Comparison of ENCODE assay signal across 23 mouse cellular contexts in the genomic region with DNA sequence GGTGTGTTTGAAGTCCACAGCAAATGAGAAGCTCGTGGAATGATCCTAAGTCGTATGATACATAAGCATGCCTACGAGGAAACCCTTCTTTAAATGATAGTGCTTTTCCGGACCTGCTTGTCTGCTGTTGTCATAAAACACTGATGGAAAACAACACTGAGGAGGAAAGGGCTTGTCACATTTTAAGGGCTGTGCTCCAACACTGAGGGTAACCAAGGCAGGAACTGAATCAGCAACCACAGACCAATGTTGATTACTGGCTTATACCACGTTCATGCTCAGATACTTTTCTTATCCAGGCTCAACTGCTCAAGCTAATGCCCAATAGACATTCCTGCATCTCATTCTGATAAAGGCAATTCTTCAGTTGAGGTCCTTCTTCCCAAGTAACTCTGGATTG. TPM values are rescaled to one million over a fixed set of nuclear protein-coding genes. Genes with fewer than 3 reads are reported as not detected.
DNase-seq lines count a peak whose midpoint lies in the region; ATAC-seq lines count a peak whose summit lies in the region.
"Had no signal": no experiment of that assay in that cellular context is flagged by ENCODE, and none has a peak within 500 bp of the region (broad histone marks: within the 10 kb centered on the region; RNA-seq: fewer than 3 reads in every experiment).

No protein-coding gene starts in this region.

- peaks cover 11% of the 10 kb centered on the region for H3K4me1 ChIP-seq in megakaryocyte, embryonic 14.5 days
- peaks cover 3% of the 10 kb centered on the region for H3K4me1 ChIP-seq in midbrain, embryonic 14.5 days (ENCODE audit: control insufficient read depth, insufficient read depth, low read length)

- ATAC-seq in megakaryocyte, adult 5-6 weeks (ENCODE audit: poor library complexity, severe bottlenecking) = no peak
- ATAC-seq in hematopoietic stem cell, adult 5-6 weeks (replicated peaks in 1 of 2; ENCODE audit: insufficient read depth in 1 of 2, low FRiP score in 2 of 2, low TSS enrichment in 1 of 2, low read depth in 1 of 2, poor library complexity in 2 of 2, severe bottlenecking in 2 of 2) = peak; percentile 90 to 92
- no peak for ATAC-seq in midbrain, embryonic 14.5 days (ENCODE audit: low FRiP score, low TSS enrichment)
- ATAC-seq: activated CD4-positive, CD25-positive, alpha-beta regulatory T cell, adult 4 months; forebrain, embryonic 14.5 days; forebrain, embryonic 16.5 days had no signal

- H3K9ac ChIP-seq in midbrain, embryonic 14.5 days (replicated peaks; ENCODE audit: low read length) = no peak overlapping the region
- H3K9ac ChIP-seq: embryonic facial prominence, embryonic 13.5 days; embryonic facial prominence, embryonic 15.5 days; forebrain, embryonic 12.5 days had no signal

- no peaks in the 10 kb centered on the region for H3K36me3 ChIP-seq in megakaryocyte, embryonic 14.5 days (replicated peaks; ENCODE audit: low read length)
- no peaks in the 10 kb centered on the region for H3K36me3 ChIP-seq in midbrain, embryonic 14.5 days (ENCODE audit: control insufficient read depth, insufficient read depth, low read length)
- H3K36me3 ChIP-seq: embryonic facial prominence, embryonic 13.5 days; embryonic facial prominence, embryonic 15.5 days; forebrain, embryonic 10.5 days; forebrain, embryonic 12.5 days had no signal

- 87% methylated on average over 5 of the region's 5 CpGs for WGBS in midbrain, embryonic 14.5 days

- DNase-seq in midbrain, embryonic 14.5 days = no peak
- DNase-seq in spleen, adult 18-20 months = no peak
- DNase-seq: adrenal gland, adult 8-10 months; adrenal gland, postnatal 14 days; adrenal gland, postnatal 36 days; cerebellum, adult 11-12 months; cerebellum, adult 2 months; cerebellum, adult 9-10 months; cerebellum, postnatal 10 days; cerebellum, postnatal 25 days; embryo, embryonic 11 days had no signal

- no peak overlapping the region for H3K27ac ChIP-seq in midbrain, embryonic 14.5 days (replicated peaks; ENCODE audit: low read depth, low read length)
- H3K27ac ChIP-seq: embryonic facial prominence, embryonic 13.5 days; embryonic facial prominence, embryonic 15.5 days; forebrain, embryonic 10.5 days; forebrain, embryonic 12.5 days had no signal

- H3K9me3 ChIP-seq in megakaryocyte, embryonic 14.5 days = peaks cover 11% of the 10 kb centered on the region
- H3K9me3 ChIP-seq in midbrain, embryonic 14.5 days (ENCODE audit: control insufficient read depth, low read length) = no peaks in the 10 kb centered on the region
- H3K9me3 ChIP-seq: embryonic facial prominence, embryonic 13.5 days; embryonic facial prominence, embryonic 15.5 days; forebrain, embryonic 10.5 days; forebrain, embryonic 12.5 days had no signal

- H3K4me2 ChIP-seq in midbrain, embryonic 14.5 days (ENCODE audit: low read length) = no peak overlapping the region
- H3K4me2 ChIP-seq: embryonic facial prominence, embryonic 13.5 days; embryonic facial prominence, embryonic 15.5 days; forebrain, embryonic 12.5 days had no signal

- peaks cover 50% of the 10 kb centered on the region for H3K27me3 ChIP-seq in megakaryocyte, embryonic 14.5 days (replicated peaks)
- peaks cover 11% of the 10 kb centered on the region; the same call in 1 of the 2 replicates for H3K27me3 ChIP-seq in midbrain, embryonic 14.5 days (ENCODE audit: control insufficient read depth, insufficient read depth, low read length)

- H3K4me3 ChIP-seq in megakaryocyte, embryonic 14.5 days (replicated peaks) = peak overlapping the region; percentile 55
- no peak overlapping the region for H3K4me3 ChIP-seq in midbrain, embryonic 14.5 days (replicated peaks; ENCODE audit: low read depth, low read length)
- H3K4me3 ChIP-seq: embryonic facial prominence, embryonic 13.5 days; embryonic facial prominence, embryonic 15.5 days; erythroblast, embryonic 14.5 days; forebrain, embryonic 10.5 days; forebrain, embryonic 12.5 days had no signal

RNA-seq across cellular contexts. Expression of a gene that starts 4.4 kb away (rescaled TPM):
- polyA plus RNA-seq in megakaryocyte, embryonic 14.5 days (2012; ENCODE audit: insufficient read depth, low replicate concordance) = not detected in 2 replicates
- total RNA-seq in megakaryocyte, adult 5-6 weeks (2015) = not detected in 2 replicates
- not detected in 2 replicates for total RNA-seq in megakaryocyte, adult 5-6 weeks (2017)
- 1.3 and 2.2 TPM in 2 replicates for total RNA-seq in hematopoietic stem cell, adult 5-6 weeks (2017)
- 1.9 and 2.5 TPM in 2 replicates for polyA plus RNA-seq in midbrain, embryonic 14.5 days (2014; fragmentation: Nextera tagmentation; extraction: Ambion mirVana)
- polyA plus RNA-seq: C2C12; erythroblast, embryonic 14.5 days had no signal

Comparison
In these comparisons a context has a peak if more than half of its experiments do, and no peak if none do; other contexts are left out.
1. ATAC-seq: peak in hematopoietic stem cell, adult 5-6 weeks (2 of 2); none in megakaryocyte, adult 5-6 weeks (single experiment) and midbrain, embryonic 14.5 days (single experiment).